ENCODE assay signal across 7 mouse cellular contexts in genomic region chr9:40390904-40391303, GRCm38 (mm10).
DNase-seq lines count a peak whose midpoint lies in the region; ATAC-seq lines count a peak whose summit lies in the region.

No protein-coding gene starts in this region.

- H3K4me2 ChIP-seq in kidney, embryonic 14.5 days (replicated peaks; ENCODE audit: low read depth, low read length): no peak overlapping the region
- H3K4me2 ChIP-seq in midbrain, embryonic 13.5 days (replicated peaks): peak overlapping the region; percentile 50

- no peak overlapping the region for H3K4me3 ChIP-seq in kidney, embryonic 14.5 days (ENCODE audit: low read length)
- H3K4me3 ChIP-seq in midbrain, embryonic 13.5 days (replicated peaks): no peak overlapping the region

- H3K4me1 ChIP-seq in kidney, embryonic 14.5 days (ENCODE audit: control insufficient read depth, insufficient read depth, low read length): peaks cover 22% of the 10 kb centered on the region
- peaks cover 26% of the 10 kb centered on the region for H3K4me1 ChIP-seq in midbrain, embryonic 13.5 days (replicated peaks)

- no peaks in the 10 kb centered on the region for H3K9me3 ChIP-seq in kidney, embryonic 14.5 days (ENCODE audit: control insufficient read depth, low read length)
- no peaks in the 10 kb centered on the region for H3K9me3 ChIP-seq in midbrain, embryonic 13.5 days

- peak overlapping the region; percentile 18; the same call in 1 of the 2 replicates for H3K9ac ChIP-seq in kidney, embryonic 14.5 days (ENCODE audit: low read depth, low read length)
- H3K9ac ChIP-seq in midbrain, embryonic 13.5 days (replicated peaks): peak overlapping the region; percentile 53; the same call in 1 of the 2 replicates

- peak; percentile 17 for DNase-seq in lung, postnatal 10 days
- DNase-seq in lung, postnatal 36 days: no peak
- peak; percentile 76 for DNase-seq in adrenal gland, postnatal 10 days
- DNase-seq in embryo, embryonic 11 days: peak; percentile 50

- ATAC-seq in kidney, embryonic 14.5 days (ENCODE audit: low FRiP score, low TSS enrichment): peak; percentile 56; the same call in 1 of the 2 replicates
- peak; percentile 46; the same call in 1 of the 2 replicates for ATAC-seq in midbrain, embryonic 13.5 days
- ATAC-seq in erythroid progenitor cell, adult 5-6 weeks (replicated peaks; ENCODE audit: low FRiP score, poor library complexity, severe bottlenecking): no peak

- no peaks in the 10 kb centered on the region for H3K36me3 ChIP-seq in kidney, embryonic 14.5 days (ENCODE audit: control insufficient read depth, insufficient read depth, low read length)
- H3K36me3 ChIP-seq in midbrain, embryonic 13.5 days: no peaks in the 10 kb centered on the region

- no peak overlapping the region for H3K27ac ChIP-seq in kidney, embryonic 14.5 days (ENCODE audit: low read depth, low read length)
- 0 out of 2 replicates have a peak overlapping the region, but pooled peaks have one; percentile 85 for H3K27ac ChIP-seq in midbrain, embryonic 13.5 days

- H3K27me3 ChIP-seq in kidney, embryonic 14.5 days (ENCODE audit: control insufficient read depth, insufficient read depth, low read length): no peaks in the 10 kb centered on the region
- no peaks in the 10 kb centered on the region for H3K27me3 ChIP-seq in midbrain, embryonic 13.5 days

- 33% methylated on average over 8 of the region's 8 CpGs for WGBS in kidney, embryonic 14.5 days
- WGBS in midbrain, embryonic 13.5 days: 40% methylated on average over 8 of the region's 8 CpGs
